Mouse (Mus musculus) forebrain, embryonic 15.5 days (tissue): ENCODE measurements around the gene Cldn14. TPM values are rescaled to one million over a fixed set of nuclear protein-coding genes. Genes with fewer than 3 reads are reported as not detected.
A peak's percentile ranks its signal among the peaks of the same experiment; 100 is the strongest.

Source experiments
- ATAC-seq: fragments of 200-750 bp; cut with Nextera tagmentation; replicated peaks from 2 replicates; pipeline ENCODE4 v1.8.0; 2017; ENCODE audit warnings: mild to moderate bottlenecking, moderate TSS enrichment, moderate library complexity
- H3K27ac ChIP-seq: fragments of 300-500 bp; sonication (generic); replicated peaks from 2 replicates; pipeline ENCODE4 v1.5.1; 2015; ENCODE audit warnings: mild to moderate bottlenecking, inconsistent platforms
- H3K27me3 ChIP-seq: fragments of 300-500 bp; sonication (generic); 2 replicates; pipeline ENCODE4 v1.6.1; 2015; ENCODE audit warnings: inconsistent platforms
- H3K36me3 ChIP-seq: fragments of 300-500 bp; sonication (generic); 2 replicates; pipeline ENCODE4 v1.6.1; 2015; ENCODE audit warnings: mild to moderate bottlenecking, inconsistent platforms
- H3K4me1 ChIP-seq: fragments of 300-500 bp; sonication (generic); 2 replicates; pipeline ENCODE4 v1.6.1; 2015; ENCODE audit warnings: inconsistent platforms
- H3K4me2 ChIP-seq: fragments of 300-500 bp; sonication (generic); replicated peaks from 2 replicates; pipeline ENCODE4 v1.6.1; 2015; ENCODE audit warnings: mild to moderate bottlenecking, inconsistent platforms
- H3K4me3 ChIP-seq: fragments of 300-500 bp; sonication (generic); 2 replicates; pipeline ENCODE4 v1.5.1; 2015; ENCODE audit warnings: mild to moderate bottlenecking, inconsistent platforms
- H3K9ac ChIP-seq: fragments of 300-500 bp; sonication (generic); replicated peaks from 2 replicates; pipeline ENCODE4 v1.6.1; 2015; ENCODE audit warnings: mild to moderate bottlenecking, inconsistent platforms
- H3K9me3 ChIP-seq: fragments of 300-500 bp; sonication (generic); 2 replicates; pipeline ENCODE4 v1.6.1; 2016; ENCODE audit warnings: inconsistent platforms
- WGBS: fragments of 180-500 bp; shearing (Covaris S2); methylation state at CpG from one replicate; pipeline ENCODE4 v1.1.7; 2015; ENCODE audit warnings: mixed read lengths; 5-methylcytosine and 5-hydroxymethylcytosine counted together
- polyA plus RNA-seq: library from polyadenylated mRNA; unstranded; fragments of >200 nt; fragmentation: Nextera tagmentation; extraction: Ambion mirVana; gene quantifications from 2 replicates; pipeline ENCODE4 v1.2.1, GENCODE M21; 2015

The Cldn14 gene
- polyA plus RNA-seq, 1 experiment from 2014 or later = not detected

DNA sequence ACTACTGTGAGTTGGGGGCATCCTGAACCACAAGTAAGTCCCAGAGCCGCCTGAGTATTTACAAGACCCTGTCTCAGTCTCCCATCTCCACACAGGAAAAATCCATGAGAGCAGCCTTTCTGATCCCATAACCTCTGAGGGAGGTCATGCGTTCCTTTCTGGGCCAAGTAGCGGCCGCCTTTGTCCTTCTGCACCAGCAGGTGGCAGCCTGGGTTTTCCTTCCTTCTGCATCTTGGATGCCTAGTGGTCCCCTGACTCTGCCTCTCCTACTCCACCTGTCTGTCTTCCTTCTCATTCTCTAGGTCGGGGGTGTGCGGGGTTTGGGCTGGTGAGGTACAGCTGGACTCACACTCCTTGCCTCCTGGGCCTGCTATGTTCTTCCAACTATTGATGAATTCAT is 105.6 kb downstream of the Cldn14 start:
- no peak overlapping the region for H3K9ac ChIP-seq
- H3K27me3 ChIP-seq = no peaks in the 10 kb centered on the region
- H3K4me1 ChIP-seq = peaks cover 17% of the 10 kb centered on the region
- no peak for ATAC-seq
- 70% methylated on average over 6 of the region's 6 CpGs for WGBS
- H3K4me2 ChIP-seq = no peak overlapping the region
- H3K27ac ChIP-seq = no peak overlapping the region
- peaks cover 12% of the 10 kb centered on the region; the same call in 1 of the 2 replicates for H3K36me3 ChIP-seq
- no peak overlapping the region for H3K4me3 ChIP-seq
- H3K9me3 ChIP-seq = no peaks in the 10 kb centered on the region

DNA sequence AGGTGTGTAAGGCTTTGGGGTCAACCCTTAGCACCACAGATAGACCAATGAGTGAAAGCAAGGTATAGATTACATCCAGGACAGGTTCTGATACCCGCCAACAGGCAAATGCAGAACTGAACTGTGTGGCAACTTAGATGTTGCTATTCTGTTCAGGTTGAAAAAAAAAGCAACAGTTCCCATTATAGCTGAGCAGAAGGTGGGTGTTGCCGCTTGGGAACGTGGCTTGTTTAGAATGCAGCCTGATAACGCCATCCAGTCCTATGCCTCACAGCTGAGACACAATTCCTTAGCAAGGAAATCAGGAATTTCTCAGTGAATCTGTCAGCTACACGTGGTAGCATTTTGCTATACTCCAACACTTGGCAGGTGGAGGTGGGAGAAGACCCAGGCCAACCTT is 115.4 kb downstream of the Cldn14 start:
- H3K27me3 ChIP-seq = no peaks in the 10 kb centered on the region
- H3K9me3 ChIP-seq = no peaks in the 10 kb centered on the region
- 87% methylated on average over 5 of the region's 5 CpGs for WGBS
- no peak for ATAC-seq
- no peak overlapping the region for H3K9ac ChIP-seq
- H3K27ac ChIP-seq = no peak overlapping the region
- peaks cover 14% of the 10 kb centered on the region; the same call in 1 of the 2 replicates for H3K36me3 ChIP-seq
- no peak overlapping the region for H3K4me3 ChIP-seq
- H3K4me2 ChIP-seq = no peak overlapping the region
- H3K4me1 ChIP-seq = no peaks in the 10 kb centered on the region

DNA sequence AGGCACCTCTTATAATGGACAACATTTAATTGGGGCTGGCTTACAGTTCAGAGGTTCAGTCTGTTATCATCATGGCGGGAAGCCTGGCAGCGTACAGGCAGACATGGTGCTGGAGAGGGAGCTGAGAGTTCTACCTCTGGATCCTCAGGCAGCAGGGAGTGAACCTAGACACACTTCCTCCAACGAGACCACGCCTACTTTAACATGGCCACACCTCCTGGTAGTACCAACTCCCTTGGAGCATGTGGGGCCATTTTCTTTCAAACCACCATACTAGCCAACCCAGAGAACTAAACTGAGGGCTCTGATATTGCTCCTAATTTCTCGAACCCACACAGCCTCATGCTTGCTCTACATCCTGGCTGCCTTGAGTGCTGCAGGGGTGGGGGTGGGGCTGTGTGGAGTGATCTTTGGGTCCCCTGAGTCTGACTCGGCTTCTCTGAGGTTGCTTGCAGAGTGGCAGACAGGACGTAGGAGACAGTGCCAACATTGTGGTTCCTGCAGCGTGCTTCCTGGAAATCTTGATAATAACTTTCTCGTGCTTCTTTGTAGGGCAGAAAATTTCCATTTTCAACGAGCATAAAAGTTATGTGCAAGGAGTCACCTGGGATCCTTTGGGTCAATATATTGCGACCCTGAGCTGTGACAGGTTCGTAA is 117.6 kb downstream of the Cldn14 start:
- H3K9ac ChIP-seq = no peak overlapping the region
- H3K9me3 ChIP-seq = no peaks in the 10 kb centered on the region
- ATAC-seq = no peak
- no peak overlapping the region for H3K4me3 ChIP-seq
- H3K4me2 ChIP-seq = no peak overlapping the region
- H3K27me3 ChIP-seq = no peaks in the 10 kb centered on the region
- no peaks in the 10 kb centered on the region for H3K4me1 ChIP-seq
- H3K36me3 ChIP-seq = peaks cover 14% of the 10 kb centered on the region; the same call in 1 of the 2 replicates
- 89% methylated on average over 12 of the region's 12 CpGs for WGBS
- H3K27ac ChIP-seq = no peak overlapping the region

DNA sequence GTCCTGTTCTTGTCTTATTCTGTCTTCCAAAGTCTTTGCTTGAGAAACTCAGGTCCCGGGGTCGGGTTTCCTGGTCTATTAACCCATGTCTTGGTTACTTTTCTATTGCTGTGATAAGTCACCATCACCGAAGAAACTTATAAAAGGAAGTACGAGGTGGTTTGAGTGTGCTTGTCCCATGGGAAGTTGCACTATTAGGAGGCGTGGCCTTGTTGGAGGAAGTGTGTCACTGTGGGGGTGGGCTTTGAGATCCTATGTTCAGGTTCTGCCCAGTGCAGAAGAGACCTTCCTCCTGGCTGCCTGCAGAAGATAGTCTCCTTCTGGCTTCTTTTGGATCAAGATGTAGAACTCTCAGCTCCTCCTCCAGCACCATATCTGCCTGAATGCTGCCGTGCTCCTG is 120.2 kb downstream of the Cldn14 start:
- WGBS = 91% methylated on average over 6 of the region's 6 CpGs
- H3K36me3 ChIP-seq = peaks cover 7% of the 10 kb centered on the region; the same call in 1 of the 2 replicates
- no peak overlapping the region for H3K27ac ChIP-seq
- H3K9ac ChIP-seq = no peak overlapping the region
- ATAC-seq = no peak
- no peak overlapping the region for H3K4me3 ChIP-seq
- H3K27me3 ChIP-seq = no peaks in the 10 kb centered on the region
- peaks cover 8% of the 10 kb centered on the region; the same call in 1 of the 2 replicates for H3K4me1 ChIP-seq
- no peaks in the 10 kb centered on the region for H3K9me3 ChIP-seq
- H3K4me2 ChIP-seq = no peak overlapping the region

DNA sequence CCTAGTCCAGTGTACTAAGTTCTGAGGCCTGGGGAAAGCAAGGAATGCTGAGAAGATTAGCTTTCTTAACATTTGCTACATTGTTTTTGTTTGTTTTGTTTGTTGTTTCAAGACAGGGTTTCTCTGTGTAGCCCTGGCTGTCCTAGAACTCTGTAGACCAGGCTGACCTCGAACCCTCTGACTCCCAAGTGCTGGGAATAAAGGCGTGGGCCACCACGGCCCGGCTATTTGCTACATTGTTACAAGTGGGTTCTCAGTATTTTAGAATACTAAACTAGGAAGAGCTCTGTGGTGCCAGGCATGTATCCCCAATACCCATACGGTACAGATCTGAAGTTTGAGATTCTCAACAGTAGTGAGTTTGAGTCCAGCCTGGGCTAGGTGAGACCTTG is 123.9 kb downstream of the Cldn14 start:
- Histone ChIP-seq H3K4me2 (peak overlapping the region; percentile 76), H3K36me3 (no peaks in the 10 kb centered on the region; the same call in 1 of the 2 replicates), H3K27ac (no peak overlapping the region), H3K27me3 (no peaks in the 10 kb centered on the region), H3K9ac (peak overlapping the region; percentile 52; the same call in 1 of the 2 replicates), H3K9me3 (no peaks in the 10 kb centered on the region), H3K4me3 (peak overlapping the region; percentile 70), H3K4me1 (peaks cover 12% of the 10 kb centered on the region)
- no peak for ATAC-seq
- 40% methylated on average over 5 of the region's 5 CpGs for WGBS

DNA sequence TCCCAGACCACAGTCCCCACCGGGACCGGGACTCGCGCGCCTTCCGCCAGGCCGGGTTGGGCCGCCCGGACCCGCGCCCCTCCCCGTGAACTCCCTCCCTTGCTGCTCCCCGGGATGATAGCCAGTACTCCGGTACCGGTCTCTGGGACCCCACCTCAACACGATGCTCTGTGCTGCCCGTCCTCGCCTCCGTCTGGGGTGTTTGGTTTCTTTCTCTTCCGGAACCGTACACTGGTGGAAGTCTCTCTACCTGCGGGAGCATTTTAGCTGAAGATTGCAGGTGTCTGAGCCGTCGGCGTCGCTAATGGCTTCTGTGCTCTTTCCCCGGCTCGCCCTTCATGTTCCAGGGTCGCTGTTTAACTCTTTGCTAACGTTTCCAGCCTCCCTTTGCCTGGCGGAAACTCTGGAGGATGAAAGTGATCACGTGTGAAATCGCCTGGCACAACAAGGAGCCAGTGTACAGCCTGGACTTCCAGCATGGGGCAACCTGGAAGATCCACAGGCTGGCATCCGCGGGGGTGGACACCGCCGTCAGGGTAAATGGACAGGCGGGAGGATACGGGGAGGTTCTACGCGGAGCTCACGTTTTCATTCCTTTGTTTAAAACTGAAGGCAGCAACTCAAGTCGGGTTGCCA is 124.4 kb downstream of the Cldn14 start:
- H3K4me3 ChIP-seq = peak overlapping the region; percentile 70
- ATAC-seq = peak; percentile 80

DNA sequence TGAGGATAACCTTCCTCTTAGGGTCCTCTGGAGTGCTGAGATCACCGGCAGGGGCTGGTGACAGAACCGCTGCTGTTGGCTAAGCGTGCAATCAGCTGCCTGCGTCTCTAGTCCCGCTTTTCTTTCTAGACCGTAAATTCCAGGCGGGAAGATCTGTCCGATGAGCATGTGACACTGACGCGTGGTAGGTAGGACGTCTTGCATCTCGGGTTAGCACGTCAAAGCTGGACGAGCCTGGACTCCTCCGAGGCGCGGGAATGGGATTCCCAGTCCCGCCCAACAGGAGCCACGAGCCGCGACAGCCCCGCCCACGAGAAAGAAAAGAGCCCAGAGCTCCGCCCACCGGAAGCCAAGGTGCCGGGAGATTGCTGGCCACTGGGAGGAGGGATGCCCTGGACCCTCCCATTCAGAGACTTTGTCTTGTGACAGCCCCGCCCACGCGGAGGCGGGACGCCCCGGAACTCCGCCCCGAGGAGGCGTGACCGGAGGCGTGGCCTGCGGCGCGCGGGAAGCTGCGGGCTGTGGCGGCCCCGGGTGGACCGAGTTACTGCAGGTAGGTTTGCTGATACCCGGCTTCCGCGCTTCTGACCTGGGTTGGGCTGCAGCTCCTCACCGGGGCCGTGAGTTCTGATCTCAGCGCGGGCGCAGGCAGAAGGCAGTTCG is 125.1 kb downstream of the Cldn14 start, which contains the start of gene Chaf1b:
Gene Chaf1b, plus strand, starts transcription at position 479 of the 663 bp plus-strand sequence.
- H3K4me3 ChIP-seq = peak within 1 kb of the TSS; percentile 70

More for the DNA sequence above, 124.4 kb downstream of the Cldn14 start:
- Histone ChIP-seq H3K4me2 (peak overlapping the region; percentile 76), H3K4me1 (peaks cover 12% of the 10 kb centered on the region), H3K9me3 (no peaks in the 10 kb centered on the region), H3K27me3 (no peaks in the 10 kb centered on the region), H3K27ac (no peak overlapping the region), H3K36me3 (no peaks in the 10 kb centered on the region; the same call in 1 of the 2 replicates), H3K9ac (peak overlapping the region; percentile 52)
- under 1% methylated on average over 43 of the region's 43 CpGs for WGBS

DNA sequence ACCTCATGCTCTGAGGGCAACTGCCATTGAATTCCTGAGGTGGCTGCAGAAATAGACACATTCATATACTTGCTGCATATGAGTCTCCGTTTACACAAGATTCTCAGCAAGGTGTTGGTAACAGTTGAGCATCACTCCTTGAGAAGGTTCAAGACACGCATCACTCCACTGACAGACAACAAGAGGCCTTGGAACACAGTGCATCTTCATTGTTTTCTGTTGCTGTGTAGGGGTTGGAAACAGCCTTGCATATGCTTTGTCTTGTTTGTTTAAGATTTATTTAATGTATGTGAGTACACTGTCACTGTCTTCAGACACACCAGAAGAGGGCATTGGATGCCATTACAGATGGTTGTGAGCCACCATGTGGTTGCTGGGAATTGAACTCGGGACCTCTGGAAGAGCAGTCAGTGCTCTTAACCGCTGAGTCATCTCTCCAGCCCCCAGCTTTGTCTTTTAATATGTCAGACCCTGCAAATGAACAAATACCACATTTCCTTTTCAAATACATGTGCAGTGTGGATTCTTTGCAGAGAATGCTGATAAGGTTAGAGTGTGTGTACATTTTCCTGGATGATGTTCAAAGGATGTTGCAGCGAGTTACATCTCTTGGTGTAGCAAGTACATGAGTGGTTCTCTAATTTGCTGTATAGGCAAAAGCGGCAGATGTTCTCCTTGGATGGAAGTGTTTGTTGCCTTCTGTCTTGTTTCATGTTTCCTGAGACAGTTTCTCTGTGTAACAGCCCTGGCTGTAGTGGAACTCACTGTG is 130.8 kb downstream of the Cldn14 start:
- Histone ChIP-seq H3K4me1 (no peaks in the 10 kb centered on the region), H3K4me3 (no peak overlapping the region), H3K27ac (no peak overlapping the region), H3K4me2 (no peak overlapping the region), H3K9me3 (no peaks in the 10 kb centered on the region), H3K27me3 (no peaks in the 10 kb centered on the region), H3K9ac (no peak overlapping the region), H3K36me3 (peaks cover 42% of the 10 kb centered on the region)
- WGBS = 91% methylated on average over 6 of the region's 6 CpGs
- ATAC-seq = no peak

More for the DNA sequence above, 125.1 kb downstream of the Cldn14 start, which contains the start of gene Chaf1b:
- H3K9ac ChIP-seq = peak within 1 kb of the TSS; percentile 52
- peaks cover 12% of the 10 kb centered on the region for H3K4me1 ChIP-seq
- under 1% methylated on average over 52 of the region's 54 CpGs for WGBS
- peak; percentile 93 for ATAC-seq
- H3K4me2 ChIP-seq = peak within 1 kb of the TSS; percentile 76
- no peaks in the 10 kb centered on the region for H3K27me3 ChIP-seq
- no peaks in the 10 kb centered on the region for H3K9me3 ChIP-seq
- no peaks in the 10 kb centered on the region; the same call in 1 of the 2 replicates for H3K36me3 ChIP-seq
- H3K27ac ChIP-seq = 0 out of 2 replicates have a peak within 1 kb of the TSS, but pooled peaks have one; percentile 29

DNA sequence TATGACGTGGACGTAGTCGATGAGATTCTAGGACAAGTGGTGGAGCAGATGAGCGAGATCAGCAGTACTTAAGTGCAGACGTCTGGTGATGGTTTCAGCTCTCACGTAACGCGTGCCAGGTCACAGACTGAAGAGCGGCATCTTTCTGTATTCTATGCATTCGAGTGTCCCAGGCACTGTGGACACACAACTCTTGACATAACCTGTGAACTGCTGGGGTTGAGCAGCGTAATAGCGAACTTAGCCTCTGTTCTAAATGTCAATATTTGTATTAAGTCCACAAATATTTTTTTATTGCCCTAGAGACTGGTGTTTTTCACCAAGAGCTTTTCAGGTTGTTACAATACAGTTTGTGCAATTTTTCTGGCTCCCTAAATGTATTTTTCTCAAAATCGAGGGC is 133.8 kb downstream of the Cldn14 start:
- peaks cover 69% of the 10 kb centered on the region for H3K36me3 ChIP-seq
- WGBS = 94% methylated on average over 13 of the region's 13 CpGs
- no peak for ATAC-seq
- no peak overlapping the region for H3K4me3 ChIP-seq
- no peak overlapping the region for H3K4me2 ChIP-seq
- H3K9ac ChIP-seq = no peak overlapping the region
- H3K27ac ChIP-seq = no peak overlapping the region
- no peaks in the 10 kb centered on the region for H3K27me3 ChIP-seq
- no peaks in the 10 kb centered on the region for H3K4me1 ChIP-seq
- H3K9me3 ChIP-seq = no peaks in the 10 kb centered on the region
